Mouse (Mus musculus) kidney, adult 2 months (tissue): Measurements from ENCODE around the gene Arid3b.

Experiments
- CTCF ChIP-seq: fragments of 200-500 bp; conservative IDR thresholded peaks from 2 replicates; pipeline ENCODE4 v1.5.1; 2011; ENCODE audit warnings: low read depth, mild to moderate bottlenecking, control low read depth, low read length, moderate library complexity, mixed read lengths; ENCODE audit not compliant: insufficient read depth, insufficient read length
- POLR2A ChIP-seq: fragments of 200-500 bp; IDR thresholded peaks from one replicate; pipeline ENCODE4 v1.6.1; 2011; ENCODE audit warnings: low read depth, low read length, control low read depth

DNA sequence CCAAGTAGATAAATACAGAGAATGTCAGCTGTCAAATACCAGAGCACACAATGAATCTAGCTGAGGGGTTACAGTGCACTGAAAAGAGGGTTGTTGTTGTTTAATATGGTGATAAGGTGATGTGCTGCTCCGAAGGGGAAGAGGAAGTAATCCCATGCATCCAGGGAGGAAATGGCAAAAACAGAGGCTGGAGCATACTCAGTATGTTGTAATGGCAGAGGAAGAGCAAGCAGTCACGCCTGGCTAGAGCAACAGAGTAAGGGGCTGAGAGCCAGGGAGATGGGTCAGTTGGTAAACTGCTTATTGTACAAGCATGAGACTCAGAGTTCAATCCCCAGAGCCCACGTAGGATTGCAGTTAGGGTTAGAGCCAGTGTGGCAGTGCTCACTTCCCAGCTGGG is 42.6 kb upstream of the Arid3b start:
- no peak for TF ChIP-seq CTCF
- no peak for TF ChIP-seq POLR2A
